Mouse (Mus musculus) kidney, adult 9 months (tissue): Measurements from ENCODE around the gene Grap.

ENCODE experiments used
- DNase-seq: peaks from one replicate; pipeline ENCODE4 v3.0.0; 2022

Gene Grap

GRCm38 (mm10) chr11:61658360-61658922 is 5.4 kb downstream of the Grap start:
- no peak for DNase-seq

GRCm38 (mm10) chr11:61659011-61659858 is 6.2 kb downstream of the Grap start:
- peak; percentile 25 for DNase-seq

- DNase-seq = no peak
These were observed 6.9 kb downstream of the Grap start for GRCm38 (mm10) chr11:61660001-61660400.

DNA sequence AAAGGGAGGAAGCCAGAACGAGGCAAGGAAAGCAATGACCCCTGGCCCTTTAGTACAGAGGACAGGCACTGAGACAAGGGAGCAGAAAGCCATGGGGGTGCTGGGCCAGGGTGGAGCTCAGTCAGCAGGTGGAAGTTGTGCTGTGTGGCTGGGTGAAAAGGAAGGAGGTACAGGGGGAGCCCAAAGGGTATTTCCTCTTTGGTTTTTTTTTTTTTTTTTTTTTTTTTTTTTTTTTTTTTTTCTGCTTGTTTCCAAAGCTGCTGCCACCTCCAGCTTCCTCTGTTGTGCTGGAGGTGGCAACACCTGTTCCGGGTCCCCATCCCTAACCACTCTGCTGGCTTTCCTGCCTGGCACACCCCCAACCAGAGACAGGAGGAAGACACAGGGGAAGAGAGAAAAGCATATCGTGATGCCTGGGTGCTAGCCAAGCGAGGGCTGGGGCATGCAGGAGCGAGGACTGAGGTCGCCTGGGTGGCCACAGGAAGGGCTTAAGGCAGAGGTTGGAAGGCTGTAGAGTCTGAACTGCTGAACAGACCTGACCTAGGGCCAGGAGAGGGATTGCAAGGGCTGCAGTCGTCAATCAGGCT is 7.8 kb downstream of the Grap start:
- no peak for DNase-seq

DNA sequence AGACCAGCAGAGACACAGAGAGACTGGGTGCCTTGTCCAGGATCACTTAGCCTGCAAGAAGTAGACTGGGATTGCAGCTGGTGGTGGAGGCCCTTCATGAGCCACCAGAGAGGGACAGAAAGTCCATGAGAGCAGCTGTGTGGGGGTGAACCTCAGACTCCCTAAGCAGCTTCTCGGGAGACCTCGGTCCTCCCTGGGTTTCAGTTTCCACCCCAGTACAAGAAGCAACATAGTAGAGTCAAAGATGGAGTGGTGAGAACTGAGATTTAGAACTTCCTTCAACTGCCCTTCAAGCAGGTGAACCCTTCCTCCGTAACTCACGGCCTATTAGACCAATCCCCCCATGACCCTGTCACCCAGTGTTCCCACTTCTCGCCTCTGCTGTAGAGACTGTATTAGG is 9.1 kb downstream of the Grap start:
- DNase-seq = no peak

DNA sequence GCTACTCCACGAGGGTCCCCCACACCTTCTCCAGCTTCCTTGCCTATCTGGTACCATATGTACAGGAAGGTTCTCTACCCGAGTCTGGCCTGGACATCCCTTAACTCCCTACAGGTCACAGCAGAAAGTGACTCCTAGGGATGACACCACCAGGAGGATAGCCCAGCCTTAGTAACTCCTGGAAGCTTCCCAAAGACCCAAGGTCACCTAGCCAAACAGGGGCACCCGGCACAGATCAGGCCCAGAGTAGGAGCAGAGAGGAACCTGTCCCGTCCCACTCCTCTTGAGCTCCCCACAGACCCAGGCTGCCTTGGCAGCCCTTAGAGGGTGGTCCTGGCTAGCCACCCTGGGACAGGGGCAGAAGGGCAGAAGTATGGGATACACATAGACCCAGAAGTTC is 12.3 kb downstream of the Grap start:
- no peak for DNase-seq

- peak; percentile 50 for DNase-seq
These were observed 13.1 kb downstream of the Grap start for GRCm38 (mm10) chr11:61665991-61666799.

- no peak for DNase-seq
These were observed 14.2 kb downstream of the Grap start for GRCm38 (mm10) chr11:61667248-61667647.

- DNase-seq = no peak
These were observed 14.7 kb downstream of the Grap start for GRCm38 (mm10) chr11:61667782-61668181.

DNA sequence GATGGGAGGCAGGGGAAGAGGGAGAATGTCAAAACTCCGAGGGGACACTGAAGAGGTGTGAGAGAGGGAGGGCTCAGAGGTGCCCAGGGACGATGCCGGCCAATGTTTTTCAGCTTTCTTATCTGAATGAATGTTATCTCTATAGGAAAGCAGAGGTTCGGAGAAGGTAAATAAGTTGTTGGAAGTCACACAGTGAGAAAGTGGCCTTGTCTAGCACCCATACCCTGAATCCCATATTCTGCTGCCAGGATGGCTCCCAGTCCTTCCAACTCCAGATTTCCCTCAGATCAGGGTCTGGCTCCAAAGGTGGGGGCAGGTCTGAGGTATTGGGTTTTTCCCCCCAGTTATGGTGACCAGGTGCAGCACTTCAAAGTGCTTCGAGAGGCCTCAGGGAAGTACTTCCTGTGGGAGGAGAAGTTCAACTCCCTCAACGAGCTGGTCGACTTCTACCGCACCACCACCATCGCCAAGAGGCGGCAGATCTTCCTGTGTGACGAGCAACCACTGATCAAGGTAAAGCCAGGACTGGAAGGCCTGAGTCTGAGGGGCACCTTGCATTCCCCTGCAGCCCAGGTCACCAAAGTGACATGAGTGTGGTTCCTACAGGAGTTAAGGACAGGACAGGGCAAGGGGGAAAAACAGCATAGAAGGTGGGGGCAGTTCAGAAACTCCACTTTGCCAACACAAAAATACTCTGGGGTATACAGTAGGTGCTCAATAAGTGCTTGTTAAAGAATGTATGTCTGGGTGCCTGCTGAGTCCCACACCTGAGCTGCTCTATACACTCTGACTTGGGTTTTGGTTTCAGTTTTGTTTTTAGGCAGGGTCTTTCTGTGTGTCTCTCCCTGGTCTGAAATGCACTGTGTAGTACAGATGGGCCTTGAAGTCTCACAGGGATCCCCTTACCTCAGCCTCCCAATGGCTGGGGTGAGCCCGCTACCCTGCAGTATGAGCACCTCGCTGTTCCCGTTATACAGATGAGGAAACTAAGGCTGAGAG is 16.7 kb downstream of the Grap start:
- DNase-seq = no peak

DNA sequence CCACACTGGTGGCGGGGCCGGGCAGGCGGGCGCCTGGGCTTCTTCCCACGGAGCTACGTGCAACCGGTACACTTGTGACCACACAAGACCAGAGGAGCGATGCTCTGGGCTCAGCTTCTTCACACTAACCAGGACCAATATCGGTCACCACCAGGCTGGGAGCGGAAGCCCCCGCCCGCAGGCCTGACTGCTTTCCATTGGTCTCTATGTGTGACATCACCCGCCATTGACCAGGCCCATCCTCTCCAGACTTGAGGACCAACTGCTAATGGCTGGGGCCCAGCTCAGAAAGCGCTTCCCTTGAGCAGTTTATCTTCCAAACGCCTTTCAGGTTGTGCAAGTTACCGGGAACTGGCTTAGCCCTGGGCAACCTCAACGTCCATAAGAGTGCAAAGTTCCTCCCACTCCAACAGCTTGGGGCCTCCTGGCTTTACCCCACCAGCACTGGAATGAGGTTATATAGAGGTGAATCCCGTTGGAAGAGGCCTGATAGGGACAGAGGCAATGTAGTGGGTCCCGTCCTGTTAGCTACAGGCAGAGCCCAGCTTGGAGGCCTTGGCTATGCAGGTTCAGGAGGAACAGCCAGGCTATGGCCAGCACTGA is 18.8 kb downstream of the Grap start:
- no peak for DNase-seq

DNA sequence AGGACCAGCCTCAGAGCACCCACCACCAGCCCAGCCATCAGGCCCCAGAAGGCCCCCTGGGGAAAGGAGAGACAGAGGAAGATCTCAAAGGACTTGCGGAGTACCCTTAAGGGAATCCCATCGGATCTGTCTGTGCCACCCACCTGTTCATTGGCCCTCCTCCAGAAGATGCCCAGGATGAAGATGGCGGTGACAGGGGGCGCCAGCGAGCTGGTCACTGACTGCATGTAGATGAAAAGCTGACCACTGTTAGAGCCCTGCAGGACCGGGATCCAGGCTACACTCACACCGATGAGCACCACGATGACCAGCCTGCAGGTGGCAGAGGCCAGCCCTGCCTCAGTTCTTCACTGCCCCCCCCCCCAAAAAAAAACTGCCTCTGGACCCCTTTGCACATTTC is 20.6 kb downstream of the Grap start:
- peak; percentile 71 for DNase-seq

DNA sequence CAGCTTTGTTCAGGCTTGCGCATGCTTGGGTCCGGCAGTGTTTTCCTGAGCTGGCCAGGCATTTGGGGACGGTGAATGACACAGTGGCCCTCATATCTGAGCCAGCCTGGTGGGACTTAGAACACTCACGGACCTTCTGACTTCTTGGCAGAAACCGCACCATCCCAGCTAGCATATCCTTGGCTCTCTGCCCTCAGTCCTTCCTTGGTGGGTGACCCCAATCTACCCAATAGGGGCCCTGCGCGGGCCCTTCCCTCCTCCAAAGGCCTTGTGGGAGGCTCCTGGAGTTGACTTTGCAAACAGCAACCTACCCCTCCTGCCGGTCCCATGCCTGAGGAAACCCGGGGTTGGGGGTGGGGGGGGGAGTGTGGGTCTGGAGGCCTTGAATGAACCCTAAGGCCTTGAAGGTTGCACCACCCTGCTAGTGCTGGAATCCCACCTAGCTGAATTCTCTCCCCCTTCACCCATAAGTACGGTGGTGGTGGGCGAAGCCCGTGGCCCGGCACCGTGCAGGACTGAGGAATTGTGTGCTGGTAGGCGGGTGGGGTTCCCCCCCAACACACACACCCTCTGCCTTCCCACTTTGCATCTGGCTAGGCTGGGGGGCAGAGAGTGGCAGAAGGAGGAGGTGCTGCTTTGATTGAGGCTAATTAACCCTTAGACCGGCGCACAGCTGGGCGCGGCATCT is 21.2 kb downstream of the Grap start:
- no peak for DNase-seq

- DNase-seq = no peak
These were observed 21.7 kb downstream of the Grap start for GRCm38 (mm10) chr11:61674839-61675159.

- DNase-seq = no peak
These were observed 22.3 kb downstream of the Grap start for GRCm38 (mm10) chr11:61675332-61675731.

- DNase-seq = no peak
These were observed 23.3 kb downstream of the Grap start for GRCm38 (mm10) chr11:61676216-61676854.

DNA sequence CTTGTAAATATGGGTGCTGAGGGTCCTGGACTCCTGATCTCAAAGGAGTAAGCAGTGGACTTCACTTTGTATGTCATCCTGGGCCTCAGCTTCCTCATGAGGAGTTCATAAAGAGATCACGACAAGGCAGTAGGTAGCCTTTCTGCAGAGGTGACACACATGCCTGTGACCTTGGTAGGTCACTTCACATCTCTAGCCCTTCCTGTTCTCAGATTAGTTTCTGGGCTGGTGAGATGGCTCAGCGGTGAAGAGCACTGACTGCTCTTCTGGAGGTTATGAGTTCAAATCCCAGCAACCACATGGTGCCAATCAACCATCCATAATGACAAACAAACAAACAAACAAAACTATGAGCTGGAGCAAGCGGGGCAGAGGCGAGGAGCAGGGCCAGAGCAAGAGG is 24.6 kb downstream of the Grap start:
- no peak for DNase-seq

GRCm38 (mm10) chr11:61679091-61679866 is 26.2 kb downstream of the Grap start:
- DNase-seq = no peak

- DNase-seq = peak; percentile 85
These were observed 31.1 kb downstream of the Grap start, which contains the start of gene Fam83g for GRCm38 (mm10) chr11:61683907-61684731. Gene Fam83g, plus strand, starts transcription at chr11:61684091.
